Mouse (Mus musculus) MEL (cell line): ENCODE data around the gene Scarb1. TPM values are rescaled to one million over a fixed set of nuclear protein-coding genes. Genes with fewer than 3 reads are reported as not detected.

Source experiments
- DNase-seq: peaks from one replicate; pipeline ENCODE4 v3.0.0; 2011; ENCODE audit warnings: low read depth, low spot score
- H3K27ac ChIP-seq: 2 replicates; pipeline ENCODE4 v1.5.1; 2012; ENCODE audit warnings: low read depth, mild to moderate bottlenecking, control low read depth, low read length, moderate library complexity; ENCODE audit not compliant: control insufficient read depth
- H3K27me3 ChIP-seq, 2 experiments: fragments of 150-350 bp in 1 of 2; sonication (generic) in 1 of 2; 2 replicates each; pipeline ENCODE4 v1.6.1; 2012; ENCODE audit warnings: low read length in 2 of 2, mild to moderate bottlenecking in 2 of 2, improper control_type of control experiment in 1 of 2, moderate library complexity in 1 of 2; ENCODE audit not compliant: insufficient read depth in 2 of 2, control insufficient read depth in 1 of 2
- H3K36me3 ChIP-seq, 2 experiments: 2 replicates each; pipeline ENCODE4 v1.6.1; 2012 to 2014; ENCODE audit warnings: low read length in 2 of 2, improper control_type of control experiment in 1 of 2, inconsistent platforms in 1 of 2, mild to moderate bottlenecking in 1 of 2; ENCODE audit not compliant: insufficient read depth in 2 of 2, control insufficient read depth in 1 of 2
- H3K4me1 ChIP-seq, 2 experiments: fragments of 150-350 bp in 1 of 2; sonication (generic) in 1 of 2; 2 replicates each; pipeline ENCODE4 v1.6.1; 2012; ENCODE audit warnings: low read length in 2 of 2, improper control_type of control experiment in 1 of 2, mild to moderate bottlenecking in 1 of 2; ENCODE audit not compliant: insufficient read depth in 2 of 2, control insufficient read depth in 1 of 2
- H3K4me3 ChIP-seq, 2 experiments: fragments of 150-350 bp in 1 of 2; sonication (generic) in 1 of 2; 2 replicates each; pipeline ENCODE4 v1.5.1; 2012; ENCODE audit warnings: low read depth in 2 of 2, low read length in 2 of 2, mild to moderate bottlenecking in 2 of 2, moderate library complexity in 2 of 2, control low read depth in 1 of 2, improper control_type of control experiment in 1 of 2; ENCODE audit not compliant: control insufficient read depth in 1 of 2, insufficient read depth in 1 of 2
- H3K79me2 ChIP-seq: 2 replicates; pipeline ENCODE4 v1.6.1; 2012; ENCODE audit warnings: mild to moderate bottlenecking, low read length, moderate library complexity; ENCODE audit not compliant: control insufficient read depth, poor library complexity, insufficient read depth
- H3K9ac ChIP-seq: 2 replicates; pipeline ENCODE4 v1.6.1; 2012; ENCODE audit warnings: low read depth, mild to moderate bottlenecking, control low read depth, low read length, moderate library complexity; ENCODE audit not compliant: control insufficient read depth, poor library complexity, severe bottlenecking
- H3K9me3 ChIP-seq: fragments of 150-350 bp; sonication (generic); replicated peaks from 2 replicates; pipeline ENCODE4 v1.6.1; 2012; ENCODE audit warnings: mild to moderate bottlenecking, low read length, improper control_type of control experiment, moderate library complexity; ENCODE audit not compliant: insufficient read depth
- BHLHE40 ChIP-seq: IDR thresholded peaks from 2 replicates; pipeline ENCODE4 v1.6.1; 2012; ENCODE audit warnings: low read depth, mild to moderate bottlenecking, inconsistent platforms, low read length, improper control_type of control experiment, borderline replicate concordance
- ELF1 ChIP-seq: IDR thresholded peaks from 2 replicates; pipeline ENCODE4 v1.6.1; 2014; ENCODE audit warnings: low read depth, mild to moderate bottlenecking, inconsistent platforms, low read length, improper control_type of control experiment, moderate library complexity
- EP300 ChIP-seq, 2 experiments: IDR thresholded peaks; 2 replicates each; pipeline ENCODE4 v1.6.1; 2011; ENCODE audit warnings: improper control_type of control experiment in 2 of 2, low read length in 2 of 2, low read depth in 1 of 2, mild to moderate bottlenecking in 1 of 2
- ETS1 ChIP-seq: IDR thresholded peaks from 2 replicates; pipeline ENCODE4 v1.6.1; 2012; ENCODE audit warnings: low read depth, mild to moderate bottlenecking, inconsistent platforms, low read length, improper control_type of control experiment, moderate library complexity
- GABPA ChIP-seq: IDR thresholded peaks from 2 replicates; pipeline ENCODE4 v1.6.1; 2012; ENCODE audit warnings: low read depth, mild to moderate bottlenecking, inconsistent platforms, low read length, improper control_type of control experiment, moderate library complexity
- HCFC1 ChIP-seq: IDR thresholded peaks from 2 replicates; pipeline ENCODE4 v1.6.1; 2012; ENCODE audit warnings: low read depth, mild to moderate bottlenecking, inconsistent platforms, low read length, improper control_type of control experiment, moderate library complexity
- JUND ChIP-seq: IDR thresholded peaks from 2 replicates; pipeline ENCODE4 v1.6.1; 2011; ENCODE audit warnings: low read depth, mild to moderate bottlenecking, improper control_type of control experiment, low read length
- KAT2A ChIP-seq: conservative IDR thresholded peaks from 2 replicates; pipeline ENCODE4 v1.6.1; 2012; ENCODE audit warnings: low read depth, low read length, improper control_type of control experiment, inconsistent platforms
- MAFK ChIP-seq: IDR thresholded peaks from 2 replicates; pipeline ENCODE4 v1.6.1; 2011; ENCODE audit warnings: low read depth, mild to moderate bottlenecking, low read length, improper control_type of control experiment, borderline replicate concordance
- MAZ ChIP-seq: IDR thresholded peaks from 2 replicates; pipeline ENCODE4 v1.6.1; 2012; ENCODE audit warnings: low read depth, mild to moderate bottlenecking, inconsistent platforms, low read length, improper control_type of control experiment
- MEF2A ChIP-seq: IDR thresholded peaks from 2 replicates; pipeline ENCODE4 v1.6.1; 2014; ENCODE audit warnings: low read depth, mild to moderate bottlenecking, inconsistent platforms, low read length, improper control_type of control experiment; ENCODE audit not compliant: poor library complexity, insufficient replicate concordance, severe bottlenecking; ENCODE audit errors: extremely low read depth
- MXI1 ChIP-seq: IDR thresholded peaks from 2 replicates; pipeline ENCODE4 v1.6.1; 2011; ENCODE audit warnings: mild to moderate bottlenecking, low read depth, low read length, improper control_type of control experiment
- MYC ChIP-seq: IDR thresholded peaks from 2 replicates; pipeline ENCODE4 v1.6.1; 2011; ENCODE audit warnings: low read depth, mild to moderate bottlenecking, low read length, improper control_type of control experiment, moderate library complexity
- POLR2A ChIP-seq, 2 experiments: IDR thresholded peaks; 2 replicates each; pipeline ENCODE4 v1.6.1; 2011 to 2012; ENCODE audit warnings: low read length in 2 of 2, mild to moderate bottlenecking in 2 of 2, control low read depth in 1 of 2, improper control_type of control experiment in 1 of 2, low read depth in 1 of 2, moderate library complexity in 1 of 2; ENCODE audit not compliant: control insufficient read depth in 1 of 2, insufficient read depth in 1 of 2, poor library complexity in 1 of 2
- POLR2AphosphoS5 ChIP-seq: IDR thresholded peaks from 2 replicates; pipeline ENCODE4 v1.6.1; 2012; ENCODE audit warnings: low read depth, borderline replicate concordance, mild to moderate bottlenecking, inconsistent platforms, low read length, moderate library complexity, mixed read lengths
- RAD21 ChIP-seq: IDR thresholded peaks from 2 replicates; pipeline ENCODE4 v1.6.1; 2011; ENCODE audit warnings: mild to moderate bottlenecking, low read depth, low read length, improper control_type of control experiment
- RCOR1 ChIP-seq: IDR thresholded peaks from 2 replicates; pipeline ENCODE4 v1.6.1; 2012; ENCODE audit warnings: low read depth, mild to moderate bottlenecking, inconsistent platforms, low read length, improper control_type of control experiment
- SIN3A ChIP-seq: IDR thresholded peaks from 2 replicates; pipeline ENCODE4 v1.6.1; 2012; ENCODE audit warnings: low read length, improper control_type of control experiment, inconsistent platforms
- TBP ChIP-seq: IDR thresholded peaks from 2 replicates; pipeline ENCODE4 v1.8.0; 2011; ENCODE audit warnings: low read depth, low read length, improper control_type of control experiment
- TCF12 ChIP-seq: IDR thresholded peaks from 2 replicates; pipeline ENCODE4 v1.6.1; 2014; ENCODE audit warnings: low read depth, mild to moderate bottlenecking, inconsistent platforms, low read length, improper control_type of control experiment, moderate library complexity
- UBTF ChIP-seq: IDR thresholded peaks from 2 replicates; pipeline ENCODE4 v1.6.1; 2012; ENCODE audit warnings: low read depth, mild to moderate bottlenecking, inconsistent platforms, low read length, improper control_type of control experiment, moderate library complexity, borderline replicate concordance; ENCODE audit not compliant: insufficient read depth
- USF1 ChIP-seq: IDR thresholded peaks from 2 replicates; pipeline ENCODE4 v1.6.1; 2014; ENCODE audit warnings: low read depth, mild to moderate bottlenecking, inconsistent platforms, low read length, improper control_type of control experiment, moderate library complexity
- ZKSCAN1 ChIP-seq: IDR thresholded peaks from 2 replicates; pipeline ENCODE4 v1.6.1; 2012; ENCODE audit warnings: low read depth, mild to moderate bottlenecking, inconsistent platforms, low read length, improper control_type of control experiment, moderate library complexity
- ZMIZ1 ChIP-seq: IDR thresholded peaks from 2 replicates; pipeline ENCODE4 v1.6.1; 2012; ENCODE audit warnings: low read depth, mild to moderate bottlenecking, inconsistent platforms, low read length, improper control_type of control experiment, moderate library complexity
- ZNF384 ChIP-seq: IDR thresholded peaks from 2 replicates; pipeline ENCODE4 v1.6.1; 2012; ENCODE audit warnings: low read depth, mild to moderate bottlenecking, inconsistent platforms, low read length, improper control_type of control experiment
- polyA plus RNA-seq, 2 experiments: library from polyadenylated mRNA; stranded (reverse) in 1 of 2; unstranded in 1 of 2; fragments of >175 nt in 1 of 2; fragments of >200 nt in 1 of 2; gene quantifications; 2 replicates each; pipeline versions ENCODE4 v1.2.1 to v1.2.4; 2012; ENCODE audit warnings: low replicate concordance in 2 of 2, low read depth in 1 of 2; ENCODE audit not compliant: insufficient read length in 2 of 2, insufficient read depth in 1 of 2, missing spikeins in 1 of 2
- total RNA-seq: library from RNA; depleted of rRNA; stranded (reverse); fragments of 300-350 nt; gene quantifications from 2 replicates; pipeline ENCODE4 v1.2.3, GENCODE M21; 2012

Scarb1 gene
- total and polyA plus RNA-seq, 3 experiments = 53.1 to 98.3 TPM; not detected in 1

GRCm38 (mm10) chr5:125377214-125377613, 36.3 kb upstream of the Scarb1 start:
- Histone ChIP-seq H3K9me3 (no peaks in the 10 kb centered on the region), H3K27ac (no peak overlapping the region), H3K4me3 (no peak overlapping the region), H3K4me1 (no peaks in the 10 kb centered on the region), H3K79me2 (no peaks in the 10 kb centered on the region), H3K27me3 (no peaks in the 10 kb centered on the region), H3K9ac (no peak overlapping the region), H3K36me3 (no peaks in the 10 kb centered on the region)
- DNase-seq = no peak
- TF ChIP-seq ELF1 = no peak
- no peak for TF ChIP-seq GABPA
- no peak for TF ChIP-seq POLR2AphosphoS5
- no peak for TF ChIP-seq RCOR1
- no peak for TF ChIP-seq MXI1
- no peak for TF ChIP-seq MEF2A
- no peak for TF ChIP-seq TCF12
- TF ChIP-seq KAT2A = no peak
- TF ChIP-seq JUND = no peak
- TF ChIP-seq POLR2A (IDR thresholded peaks at IDR 0.05; ENCODE audit: control insufficient read depth in 1 of 2, insufficient read depth in 1 of 2, low read depth in 1 of 2, low read length in 2 of 2, poor library complexity in 1 of 2) = no peak
- no peak for TF ChIP-seq MYC
- no peak for TF ChIP-seq ZMIZ1

GRCm38 (mm10) chr5:125375871-125376270, 35.0 kb upstream of the Scarb1 start:
- no peak overlapping the region for H3K27ac ChIP-seq
- no peaks in the 10 kb centered on the region for H3K27me3 ChIP-seq
- no peak overlapping the region for H3K9ac ChIP-seq
- H3K36me3 ChIP-seq = no peaks in the 10 kb centered on the region
- no peaks in the 10 kb centered on the region for H3K79me2 ChIP-seq
- H3K9me3 ChIP-seq = no peaks in the 10 kb centered on the region
- peaks cover 0 to 4% of the 10 kb centered on the region in 2 experiments; a peak in 1 of 4 replicates for H3K4me1 ChIP-seq
- no peak for DNase-seq
- TF ChIP-seq UBTF (no peak), MAZ (no peak), RAD21 (no peak), POLR2A (IDR thresholded peaks at IDR 0.05; ENCODE audit: control insufficient read depth in 1 of 2, insufficient read depth in 1 of 2, low read depth in 1 of 2, low read length in 2 of 2, poor library complexity in 1 of 2) (no peak), ETS1 (no peak), MXI1 (no peak), ZKSCAN1 (no peak), SIN3A (no peak), KAT2A (no peak), ZNF384 (no peak), BHLHE40 (no peak), USF1 (no peak), ELF1 (no peak), MAFK (no peak), HCFC1 (no peak), POLR2AphosphoS5 (no peak), EP300 (IDR thresholded peaks at IDR 0.05; ENCODE audit: low read depth in 1 of 2, low read length in 2 of 2) (no peak), TBP (no peak), JUND (no peak), MYC (no peak)
- H3K4me3 ChIP-seq = no peak overlapping the region
